Mouse (Mus musculus): ENCODE measurements around the gene Rbl1. TPM values are rescaled to one million over a fixed set of nuclear protein-coding genes. Genes with fewer than 3 reads are reported as not detected.
"Not testable (repeated sequence)": the region's sequence is repeated elsewhere in the genome, so short reads cannot be mapped to it uniquely, and the experiment has no call there.

The Rbl1 gene
- total RNA-seq (2022): 1 to 10 TPM; 2.1 to 3.3 (median 2.6) TPM

DNA sequence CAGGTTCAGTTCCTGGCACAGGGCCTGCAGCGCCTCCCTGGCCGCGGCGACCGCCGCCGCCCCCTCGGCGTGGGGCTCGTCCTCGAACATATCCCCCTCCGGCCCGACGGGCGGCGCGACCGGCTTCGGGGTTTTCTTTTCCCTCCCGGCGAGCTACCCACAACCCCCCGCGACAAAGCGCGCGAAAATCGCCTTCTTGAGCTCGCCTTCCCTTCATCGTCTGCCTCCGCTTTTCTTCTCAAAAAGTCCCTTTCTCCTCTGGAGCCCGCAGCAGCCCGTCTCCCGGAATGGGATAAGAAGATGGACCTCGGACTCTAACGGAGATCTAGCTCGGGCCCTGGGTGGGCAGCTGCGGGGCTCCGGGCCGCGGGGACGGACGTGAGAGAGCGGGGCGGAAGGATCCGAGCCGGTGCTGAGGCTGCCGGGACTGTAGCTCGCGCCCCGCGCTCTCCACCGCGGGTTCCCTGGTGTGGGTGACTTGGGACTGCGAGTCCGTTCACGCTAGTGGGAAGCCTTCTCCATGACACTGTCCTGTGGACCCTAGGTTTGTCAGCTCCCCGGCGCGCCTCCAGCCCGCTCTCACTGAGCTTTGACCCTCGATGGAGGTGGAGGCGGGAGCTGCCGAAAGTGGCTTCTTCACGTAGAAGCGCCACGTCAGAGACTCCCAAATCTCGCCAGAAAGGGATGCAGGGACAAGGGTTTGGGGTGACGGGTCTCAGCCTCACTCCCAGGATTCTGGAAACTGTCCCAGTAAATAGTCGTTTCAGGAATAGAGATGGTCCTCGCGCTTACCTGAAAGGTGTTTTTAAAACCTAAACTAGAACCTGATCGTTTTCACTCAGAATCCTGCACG is at the start of gene Rbl1:
Gene Rbl1, minus strand, starts transcription at position 169 of the 853 bp plus-strand sequence.
- DNase-seq (ENCODE audit: low spot score in 2 of 2): peak; percentile 78 to 80

DNA sequence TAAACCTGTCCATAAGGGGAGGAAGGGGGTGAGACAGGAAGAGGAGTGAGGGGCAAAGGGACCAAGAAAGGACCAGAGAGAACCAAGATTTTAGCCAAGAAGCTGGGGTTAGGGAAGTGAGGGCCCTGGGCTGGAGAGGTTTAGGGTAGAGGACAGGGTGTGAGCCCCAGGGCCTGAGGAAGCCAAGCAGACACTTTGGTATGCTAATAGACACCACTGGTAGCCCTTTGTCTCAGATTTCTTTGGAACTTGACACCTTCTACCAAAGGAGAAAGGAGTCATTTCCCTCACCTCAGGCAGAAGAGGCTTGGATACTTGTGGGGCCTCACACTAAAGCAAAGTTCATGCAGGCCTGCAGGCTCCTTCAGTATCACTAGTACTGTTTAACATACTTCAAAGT is 43.8 kb upstream of the Rbl1 start:
- DNase-seq (ENCODE audit: low spot score in 2 of 2): no peak

DNA sequence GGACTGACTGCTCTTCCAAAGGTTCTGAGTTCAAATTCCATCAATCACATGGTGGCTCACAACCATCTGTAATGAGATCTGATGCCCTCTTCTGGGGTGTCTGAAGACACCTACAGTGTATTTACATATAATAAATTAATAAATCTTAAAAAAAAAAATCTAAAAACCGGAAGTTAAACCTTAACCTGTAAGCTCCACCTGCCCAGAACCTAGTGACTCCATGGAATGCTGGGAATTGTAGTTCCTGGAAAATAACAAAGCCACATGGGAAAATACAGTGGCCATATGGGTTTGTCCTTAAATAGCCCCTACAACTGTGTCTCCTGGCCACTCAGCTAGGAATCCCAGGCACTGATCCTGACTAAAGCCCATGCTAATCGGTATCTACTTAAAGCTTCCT is 41.3 kb upstream of the Rbl1 start:
- DNase-seq (ENCODE audit: low spot score in 2 of 2): no peak

DNA sequence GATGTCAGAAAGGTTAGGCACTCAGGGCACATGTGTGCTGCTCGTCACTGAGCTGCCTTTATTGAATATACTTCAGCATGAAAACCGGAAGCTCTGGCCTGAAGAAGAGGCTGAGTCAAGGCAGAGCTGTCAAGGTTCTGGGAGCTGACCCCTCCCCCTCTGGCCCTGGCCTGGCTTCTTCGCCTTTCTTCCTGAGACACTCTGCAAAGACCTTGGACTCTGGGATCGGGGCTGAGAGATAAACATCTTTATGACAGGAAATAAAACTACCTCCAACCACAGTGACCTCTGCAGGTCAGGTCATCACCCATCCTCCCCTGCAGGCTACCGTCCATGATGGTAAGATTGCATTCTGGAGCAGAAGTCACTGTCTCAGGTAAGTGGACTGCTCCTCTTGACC is 40.7 kb upstream of the Rbl1 start:
- DNase-seq (ENCODE audit: low spot score in 2 of 2): no peak

DNA sequence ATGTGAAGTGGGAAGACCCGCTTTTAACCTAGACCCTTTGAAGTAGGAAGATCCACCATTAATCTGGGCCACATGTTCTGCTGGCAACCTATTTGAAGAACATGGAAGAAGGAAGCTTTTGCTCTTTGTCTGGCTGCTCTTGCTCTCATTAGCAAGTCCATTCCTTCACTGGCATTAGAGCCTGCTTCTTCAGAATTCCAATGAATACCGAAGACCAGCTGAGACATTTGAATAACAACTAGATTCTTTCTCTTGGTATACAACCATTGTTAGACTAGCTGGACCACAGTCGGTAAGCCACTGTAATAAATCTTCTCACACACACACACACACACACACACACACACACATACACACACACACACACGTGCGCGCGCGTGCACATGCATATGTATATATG is 31.6 kb upstream of the Rbl1 start:
- no peak for DNase-seq (ENCODE audit: low spot score in 2 of 2)

DNA sequence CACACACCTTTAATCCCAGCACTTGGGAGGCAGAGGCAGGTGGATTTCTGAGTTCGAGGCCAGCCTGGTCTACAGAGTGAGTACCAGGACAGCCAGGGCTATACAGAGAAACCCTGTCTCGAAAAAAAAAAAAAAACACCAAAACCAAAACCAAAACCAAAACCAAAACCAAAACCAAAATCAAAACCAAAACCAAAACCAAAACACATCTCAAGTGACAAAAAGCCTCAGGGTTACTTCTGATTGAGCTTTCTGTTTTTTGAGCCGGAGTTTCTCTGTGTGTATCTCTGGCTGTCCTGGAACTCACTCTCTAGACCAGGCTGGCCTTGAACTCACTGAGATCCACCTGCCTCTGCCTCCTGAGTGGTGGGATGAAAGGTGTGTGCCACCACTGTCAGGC is 17.6 kb upstream of the Rbl1 start:
- not testable (repeated sequence) for DNase-seq (ENCODE audit: low spot score in 2 of 2)

DNA sequence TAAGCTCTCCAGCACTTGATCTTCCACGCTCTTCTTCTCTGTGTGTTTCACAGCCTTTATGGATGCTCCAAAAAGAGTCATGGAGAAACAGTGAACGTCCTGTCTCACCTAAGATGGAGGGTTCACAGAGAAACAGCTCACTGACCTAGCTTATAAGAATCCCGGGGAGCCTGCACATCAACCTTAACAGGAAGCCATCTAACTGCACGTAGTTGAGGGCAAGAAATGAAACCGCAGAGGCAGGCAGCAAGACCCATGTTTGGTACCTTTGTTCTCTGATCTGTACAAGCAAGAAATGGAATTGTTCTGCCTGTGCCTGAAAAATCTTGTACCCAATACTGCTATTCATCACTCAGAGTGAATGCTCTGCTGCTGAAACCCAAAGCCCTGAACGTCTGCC is 15.8 kb upstream of the Rbl1 start:
- DNase-seq (ENCODE audit: low spot score in 2 of 2): no peak

DNA sequence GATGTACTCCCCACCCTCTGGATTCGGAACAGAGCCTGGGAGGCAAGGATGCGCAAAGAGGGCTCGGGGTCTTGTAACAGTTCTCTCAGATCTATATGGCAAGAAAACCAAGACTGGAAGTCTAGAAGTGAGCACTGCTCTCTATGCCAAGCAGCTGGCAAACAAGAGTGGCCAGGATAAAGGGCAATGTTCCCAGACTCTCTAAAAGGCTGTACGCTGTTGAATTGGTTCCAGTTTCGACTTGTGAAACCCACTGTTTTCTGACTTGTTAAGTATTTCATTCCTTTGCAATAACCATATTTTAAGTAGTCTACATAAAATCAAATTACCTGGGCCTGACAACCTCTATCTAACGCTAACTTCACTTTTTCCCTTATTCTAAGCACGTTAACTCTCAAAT is 7.4 kb upstream of the Rbl1 start:
- no peak for DNase-seq (ENCODE audit: low spot score in 2 of 2)

DNA sequence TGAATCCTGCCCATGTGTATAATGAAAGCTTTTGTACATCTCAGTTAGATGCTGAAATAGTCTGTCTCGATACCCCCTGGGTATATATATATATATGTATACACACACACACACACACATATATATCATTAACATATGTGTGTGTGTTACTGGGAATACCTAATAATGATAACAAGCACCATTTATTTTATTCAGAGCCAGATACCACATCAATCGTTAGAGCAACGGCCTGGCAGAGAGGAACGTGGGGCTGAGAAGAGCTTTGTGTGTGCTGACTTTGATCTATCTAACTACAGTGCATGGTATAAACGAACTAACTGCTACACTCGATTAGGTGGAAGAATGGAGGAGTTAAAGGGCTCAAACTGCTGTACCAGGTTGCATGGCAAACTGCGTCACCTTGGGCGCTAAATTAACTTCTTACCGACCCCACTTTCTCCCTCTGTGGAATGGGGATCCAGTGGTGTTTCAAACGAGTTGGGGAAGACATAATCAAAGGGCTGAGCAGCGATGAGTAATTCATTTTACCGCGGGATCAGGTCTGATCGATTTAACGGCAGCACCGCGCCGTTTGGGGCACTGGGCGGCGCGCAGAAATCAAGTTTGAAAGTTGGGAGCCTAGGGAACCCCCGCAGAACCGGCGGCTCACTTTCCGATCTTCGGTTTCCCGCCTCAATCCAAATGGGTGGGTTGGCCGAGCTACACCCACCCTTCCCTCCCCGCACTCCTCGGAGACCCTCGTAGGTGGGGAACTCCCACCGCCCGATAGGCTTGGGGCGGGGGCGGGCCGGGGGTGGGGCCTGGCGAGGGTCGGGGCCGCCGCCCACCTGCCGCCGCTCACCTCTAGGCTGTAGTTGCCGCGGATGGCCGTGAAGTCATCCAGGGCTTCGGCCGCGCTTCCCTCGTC is 622 bp downstream of the Rbl1 start:
- no peak for DNase-seq (ENCODE audit: low spot score in 2 of 2)

DNA sequence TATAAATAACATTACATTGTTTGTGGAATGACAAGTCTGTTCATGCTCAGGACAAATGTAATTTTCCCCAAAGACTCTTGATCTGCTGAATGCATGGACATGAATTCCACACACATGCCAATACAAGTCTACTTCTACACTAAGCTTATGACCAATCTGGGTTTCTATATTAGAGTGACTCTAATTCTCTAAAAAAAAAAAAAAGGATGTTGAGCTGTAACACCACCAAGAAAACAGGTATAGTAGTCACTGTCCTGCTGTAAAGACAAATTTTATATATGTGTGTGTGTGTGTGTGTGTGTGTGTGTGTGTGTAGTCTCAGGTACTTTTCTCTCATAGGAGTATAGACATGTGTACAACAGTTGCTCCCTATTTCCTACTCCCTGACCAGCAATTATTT is 1.3 kb downstream of the Rbl1 start:
- no peak for DNase-seq (ENCODE audit: low spot score in 2 of 2)

DNA sequence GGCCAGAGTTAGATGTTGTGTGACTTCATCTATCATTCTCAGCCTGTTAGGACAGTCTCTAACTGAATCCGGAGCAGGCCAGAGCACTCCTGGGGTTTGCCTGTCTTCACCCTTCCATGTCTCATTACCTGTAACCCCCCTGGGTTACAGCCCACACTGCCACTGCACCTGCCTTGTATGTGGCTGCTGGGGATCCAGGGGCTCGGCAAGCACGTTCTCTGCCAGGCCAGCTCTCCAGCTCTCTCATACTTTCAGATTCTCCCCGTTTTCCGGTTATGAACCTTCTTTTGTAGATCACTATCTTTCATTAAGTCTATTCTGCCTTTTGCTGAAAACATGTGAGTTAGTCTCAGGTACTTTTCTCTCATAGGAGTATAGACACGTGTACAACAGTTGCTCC is 2.0 kb downstream of the Rbl1 start:
- no peak for DNase-seq (ENCODE audit: low spot score in 2 of 2)

DNA sequence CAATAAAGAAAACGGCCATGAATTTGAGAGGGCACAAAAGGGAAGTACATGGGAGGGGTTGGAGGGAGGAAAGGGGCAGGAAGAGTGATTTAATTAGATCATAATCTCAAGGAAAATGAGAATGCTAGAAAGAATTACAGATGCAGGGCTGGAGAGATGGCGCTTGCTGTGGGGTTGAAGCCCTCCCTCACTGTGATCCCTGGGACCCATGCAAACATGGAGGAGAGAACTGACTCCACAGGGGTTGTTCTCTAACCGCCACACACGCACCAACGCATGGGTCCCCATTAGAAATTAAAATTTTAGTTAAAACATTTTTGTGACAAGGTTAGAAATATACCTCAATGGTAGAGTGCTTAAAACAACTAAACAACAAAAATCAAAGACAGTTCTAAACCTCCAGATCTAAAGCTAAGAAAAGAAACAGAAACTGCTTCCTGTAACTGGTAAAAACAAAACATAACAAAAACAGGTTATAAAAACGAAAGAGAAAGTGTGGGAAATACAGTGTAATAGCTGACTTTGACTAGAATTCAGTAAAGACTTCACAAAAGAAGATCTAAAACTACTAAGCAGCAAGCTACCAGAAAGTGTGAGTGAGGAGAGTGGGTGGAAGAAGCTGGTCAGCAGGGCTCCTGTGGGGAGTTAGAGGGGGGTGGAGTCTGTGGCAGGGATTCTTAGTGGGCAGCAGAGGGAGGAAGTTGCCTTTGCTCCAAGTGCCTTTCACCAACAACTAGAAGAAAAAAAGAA is 3.1 kb downstream of the Rbl1 start:
- DNase-seq (ENCODE audit: low spot score in 2 of 2): no peak

DNA sequence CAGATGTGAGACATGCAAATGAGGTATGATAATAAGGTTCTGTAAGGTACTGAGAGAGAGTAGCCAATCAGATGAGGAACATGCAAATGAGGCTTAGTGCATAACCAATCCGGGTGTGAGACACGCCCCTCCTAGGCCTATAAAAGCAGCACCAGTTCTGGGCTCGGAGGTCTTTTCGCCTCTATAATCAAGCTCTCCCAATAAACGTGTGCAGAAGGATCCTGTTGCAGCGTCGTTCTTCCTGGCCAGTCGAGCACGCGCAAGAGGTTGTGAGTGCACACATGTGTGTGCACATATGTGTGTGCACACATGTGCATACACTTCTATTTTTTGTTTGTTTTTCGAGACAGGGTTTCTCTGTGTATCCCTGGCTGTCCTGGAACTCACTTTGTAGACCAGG is 5.9 kb downstream of the Rbl1 start:
- DNase-seq (ENCODE audit: low spot score in 2 of 2): not testable (repeated sequence)

DNA sequence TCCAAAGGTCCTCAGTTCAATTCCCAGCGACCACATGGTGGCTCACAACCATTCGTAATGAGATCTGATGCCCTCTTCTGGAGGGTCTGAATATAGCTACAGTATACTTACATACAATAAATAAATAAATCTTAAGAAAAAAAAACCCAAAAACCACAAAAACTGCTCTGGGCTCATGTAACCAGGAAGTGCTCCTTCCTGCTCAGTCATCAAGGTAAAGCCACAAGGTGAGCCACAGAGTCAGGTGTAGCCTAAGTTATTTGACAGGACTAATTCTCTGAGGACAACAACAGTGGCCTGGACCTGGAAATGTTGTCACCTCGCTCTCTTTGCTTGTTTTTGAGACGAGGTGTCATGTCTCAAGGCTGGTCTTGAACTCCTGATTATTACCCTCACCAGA is 13.7 kb downstream of the Rbl1 start:
- no peak for DNase-seq (ENCODE audit: low spot score in 2 of 2)

DNA sequence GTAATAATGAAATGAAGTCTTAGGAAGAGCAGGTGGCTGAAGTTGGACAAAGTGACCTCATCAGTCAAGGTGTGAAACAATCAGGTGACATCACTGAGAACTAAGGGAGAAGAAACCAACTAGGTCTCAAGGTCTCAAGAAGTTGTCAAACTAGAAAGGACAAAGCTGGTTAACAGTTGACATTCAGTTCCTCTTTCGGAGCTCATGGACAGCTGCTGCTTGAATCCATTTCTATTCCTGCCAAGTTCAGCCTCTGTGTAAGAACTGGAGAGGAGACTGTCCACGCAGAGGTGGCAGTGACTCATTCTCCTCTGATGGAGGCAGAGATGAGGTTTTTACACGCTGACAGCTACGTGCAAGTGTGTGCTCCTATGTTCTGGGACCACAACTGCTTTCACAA is 17.1 kb downstream of the Rbl1 start:
- DNase-seq (ENCODE audit: low spot score in 2 of 2): no peak

DNA sequence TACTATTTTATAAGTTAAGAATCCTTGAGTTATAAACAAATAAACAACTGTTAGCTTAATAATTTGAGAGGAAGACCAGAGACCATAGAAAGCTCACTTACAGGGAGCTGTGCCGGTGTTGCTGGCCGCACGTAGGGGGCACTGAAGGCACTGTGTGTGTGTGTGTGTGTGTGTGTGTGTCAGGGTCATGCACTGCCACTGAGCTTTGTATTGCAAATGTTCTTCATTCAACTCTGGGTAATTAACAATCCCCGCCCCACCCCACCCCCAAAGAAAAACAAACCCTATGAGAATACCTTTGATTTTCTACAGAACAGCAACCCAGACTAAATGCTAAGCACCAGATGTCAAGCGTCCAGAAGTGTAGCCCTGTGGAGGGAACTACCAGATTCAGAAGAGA is 17.8 kb downstream of the Rbl1 start:
- no peak for DNase-seq (ENCODE audit: low spot score in 2 of 2)

DNA sequence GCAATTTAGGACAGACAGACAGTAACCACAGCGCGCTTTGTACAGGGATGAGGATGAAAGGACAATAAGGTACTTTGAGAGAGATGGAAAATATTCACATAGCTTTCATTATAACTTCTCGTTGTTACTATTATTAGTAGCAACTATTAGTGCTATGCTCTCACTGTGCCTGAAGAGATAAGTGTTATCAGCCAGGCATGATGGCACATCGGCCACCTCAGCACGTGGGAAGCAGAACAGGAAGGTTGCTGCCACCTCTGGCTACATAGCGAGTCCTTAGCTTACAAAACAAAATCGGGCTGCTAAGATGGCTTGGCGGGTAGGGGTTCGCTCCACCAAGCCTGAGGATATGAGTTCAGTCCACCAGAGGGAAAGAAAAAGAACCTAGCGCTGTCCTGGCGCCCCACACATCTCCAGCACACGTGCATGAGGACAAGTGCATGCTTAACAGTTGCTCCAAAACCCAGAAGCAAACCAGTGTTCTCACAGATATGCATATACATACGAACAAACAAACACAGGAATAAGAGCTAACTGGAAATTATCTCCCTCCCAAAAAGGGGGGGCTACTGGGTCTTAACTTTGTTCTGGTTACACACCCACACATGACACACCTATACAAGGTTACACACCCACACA is 19.2 kb downstream of the Rbl1 start:
- no peak for DNase-seq (ENCODE audit: low spot score in 2 of 2)

DNA sequence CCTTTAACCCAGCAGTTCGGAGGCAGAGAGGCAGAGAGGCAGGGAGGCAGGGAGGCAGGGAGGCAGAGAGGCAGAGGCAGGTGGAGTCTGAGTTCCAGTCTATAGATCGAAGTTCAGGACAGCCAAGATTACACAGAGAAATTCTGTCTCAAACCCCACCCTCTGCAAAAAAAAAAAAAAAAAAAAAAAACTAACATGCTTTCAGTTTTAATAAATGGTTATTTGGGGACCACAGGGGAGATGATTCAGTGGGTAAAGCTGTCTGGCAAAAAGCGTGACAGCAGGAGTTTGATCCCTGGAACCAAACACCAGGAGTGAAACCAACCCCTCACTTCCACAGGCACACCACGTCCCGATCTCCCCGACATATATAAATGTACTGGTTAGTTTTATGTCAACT is 26.2 kb downstream of the Rbl1 start:
- no peak for DNase-seq (ENCODE audit: low spot score in 2 of 2)

DNA sequence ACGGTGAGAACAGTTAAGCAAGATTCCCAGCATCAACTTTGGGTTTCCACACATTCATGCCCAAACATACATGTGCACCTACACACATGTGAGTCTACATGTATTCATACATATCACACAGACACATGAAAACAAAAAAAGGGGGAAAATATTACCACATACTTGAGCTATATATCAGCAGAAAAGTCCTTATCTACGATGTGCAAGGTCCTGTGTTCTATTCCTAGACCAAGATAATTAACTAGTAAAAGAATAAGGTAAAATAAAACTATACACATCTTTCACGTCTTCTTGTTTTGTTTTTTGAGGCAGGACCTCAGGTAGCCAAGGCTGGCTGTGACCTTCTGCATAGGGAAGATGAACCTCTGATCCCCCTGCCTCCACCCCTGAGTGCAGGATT is 28.1 kb downstream of the Rbl1 start:
- no peak for DNase-seq (ENCODE audit: low spot score in 2 of 2)

DNA sequence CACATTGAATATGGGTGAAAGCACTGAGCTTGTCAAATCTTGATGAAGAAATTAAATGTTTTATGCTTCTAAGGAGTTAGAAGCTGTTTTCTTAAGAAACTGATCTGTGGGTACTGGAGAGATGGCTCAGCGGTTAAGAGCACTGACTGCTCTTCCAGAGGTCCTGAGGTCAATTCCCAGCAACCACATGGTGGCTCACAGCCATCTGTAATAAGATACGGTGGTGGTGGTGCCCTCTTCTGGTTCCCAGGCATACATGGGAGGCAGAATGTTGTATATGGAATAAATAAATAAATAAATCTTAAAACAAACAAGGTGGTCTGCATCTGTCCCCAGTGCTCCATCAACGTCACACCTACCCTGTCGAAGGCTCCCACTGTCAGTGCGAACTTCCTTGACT is 29.9 kb downstream of the Rbl1 start:
- no peak for DNase-seq (ENCODE audit: low spot score in 2 of 2)

DNA sequence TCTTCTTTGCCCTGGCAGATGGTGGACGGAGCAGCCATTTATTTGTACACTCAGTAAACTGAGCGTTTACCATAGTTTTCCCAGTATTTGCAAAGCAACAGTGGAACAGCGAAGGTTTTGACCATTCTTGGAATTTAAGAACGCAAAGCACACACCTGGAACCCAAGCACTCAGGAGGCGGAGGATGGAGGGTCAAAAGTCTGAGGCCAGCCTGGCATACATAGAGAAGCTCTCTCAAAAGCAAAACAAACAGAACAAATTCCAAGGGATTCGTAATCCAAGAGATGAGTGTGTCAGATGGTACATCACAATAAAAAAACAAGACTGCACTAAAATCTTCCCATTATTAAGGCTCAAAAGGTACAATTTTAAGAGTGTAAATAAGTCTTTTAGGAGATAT is 30.8 kb downstream of the Rbl1 start:
- no peak for DNase-seq (ENCODE audit: low spot score in 2 of 2)

All from gastrocnemius, adult 8-10 months (tissue).